Comparison of ENCODE assay signal across 26 mouse cellular contexts in the genomic region with DNA sequence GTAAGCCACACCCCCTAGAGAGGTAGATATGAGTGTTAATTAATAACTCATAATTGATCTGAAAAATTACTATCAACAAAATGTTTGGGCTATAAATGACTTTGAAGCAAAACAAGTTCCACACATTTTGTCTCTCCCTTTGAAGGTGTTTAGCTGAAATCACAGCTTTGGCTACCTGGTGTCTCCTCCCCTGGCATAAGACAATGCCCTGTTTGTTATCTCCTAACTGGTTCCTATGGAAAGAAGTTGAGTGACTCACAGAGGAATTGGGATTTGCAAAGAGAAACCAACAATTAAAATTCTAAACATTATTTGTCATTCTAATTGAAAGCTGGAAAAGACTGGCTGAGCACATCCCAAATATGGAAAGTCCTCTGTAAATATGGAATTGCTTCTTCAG. TPM values are rescaled to one million over a fixed set of nuclear protein-coding genes. Genes with fewer than 3 reads are reported as not detected.
DNase-seq lines count a peak whose midpoint lies in the region; ATAC-seq and TF ChIP-seq lines count a peak whose summit lies in the region.
"Had no signal": no experiment of that assay in that cellular context is flagged by ENCODE, and none has a peak within 500 bp of the region (broad histone marks: within the 10 kb centered on the region; RNA-seq: fewer than 3 reads in every experiment).

No protein-coding gene starts in this region.

- H3K27me3 ChIP-seq in intestine, embryonic 16.5 days (replicated peaks; ENCODE audit: control insufficient read depth, insufficient read depth, low read length): no peaks in the 10 kb centered on the region
- H3K27me3 ChIP-seq in small intestine, adult 2 months (ENCODE audit: control insufficient read depth, insufficient read depth, low read length): no peaks in the 10 kb centered on the region
- H3K27me3 ChIP-seq in stomach, postnatal 0 days (ENCODE audit: control insufficient read depth, insufficient read depth, low read length): no peaks in the 10 kb centered on the region
- H3K27me3 ChIP-seq: CH12.LX; embryonic facial prominence, embryonic 15.5 days; forebrain, embryonic 12.5 days; forebrain, embryonic 15.5 days had no signal

- no peak for TF ChIP-seq POLR2A in small intestine, adult 2 months (IDR thresholded peaks at IDR 0.05; ENCODE audit: low read depth, low read length)

- H3K36me3 ChIP-seq in intestine, embryonic 16.5 days (ENCODE audit: control insufficient read depth, insufficient read depth, low read length): no peaks in the 10 kb centered on the region
- H3K36me3 ChIP-seq in small intestine, adult 2 months (ENCODE audit: control insufficient read depth, insufficient read depth, low read length): no peaks in the 10 kb centered on the region
- no peaks in the 10 kb centered on the region for H3K36me3 ChIP-seq in stomach, postnatal 0 days (ENCODE audit: control insufficient read depth, insufficient read depth, low read length)
- H3K36me3 ChIP-seq: embryonic facial prominence, embryonic 13.5 days; embryonic facial prominence, embryonic 15.5 days; forebrain, embryonic 10.5 days; forebrain, embryonic 12.5 days; forebrain, embryonic 15.5 days; G1E had no signal

- DNase-seq in Muller cell, postnatal 12 days (ENCODE audit: inconsistent ontology term): peak; percentile 46
- DNase-seq in layer of hippocampus, adult 9-10 months (ENCODE audit: low spot score): no peak
- DNase-seq in stomach, postnatal 0 days (ENCODE audit: low spot score): no peak
- DNase-seq: adrenal gland, adult 2 months; adrenal gland, postnatal 10 days; adrenal gland, postnatal 25 days; B cell, adult 2 months; cerebellum, adult 11 months; cerebellum, adult 18-20 months; cerebellum, adult 8-10 months; cerebellum, adult 9-11 months; cerebellum, postnatal 14 days; cerebellum, postnatal 36 days; embryo, embryonic 11 days; forebrain, postnatal 0 days had no signal

- H3K4me2 ChIP-seq in intestine, embryonic 16.5 days (ENCODE audit: low read depth, low read length): no peak overlapping the region
- no peak overlapping the region for H3K4me2 ChIP-seq in stomach, postnatal 0 days (replicated peaks; ENCODE audit: low read depth)
- H3K4me2 ChIP-seq: embryonic facial prominence, embryonic 13.5 days; embryonic facial prominence, embryonic 15.5 days; forebrain, embryonic 12.5 days; forebrain, embryonic 15.5 days had no signal

- no peak overlapping the region for H3K27ac ChIP-seq in intestine, embryonic 16.5 days (ENCODE audit: low read length)
- 0 out of 2 replicates have a peak overlapping the region, but pooled peaks have one; percentile 19 for H3K27ac ChIP-seq in small intestine, adult 2 months (ENCODE audit: insufficient read depth, low read depth, low read length)
- no peak overlapping the region for H3K27ac ChIP-seq in stomach, postnatal 0 days (replicated peaks)
- H3K27ac ChIP-seq: embryonic facial prominence, embryonic 13.5 days; embryonic facial prominence, embryonic 15.5 days; forebrain, embryonic 10.5 days; forebrain, embryonic 12.5 days; forebrain, embryonic 15.5 days had no signal

- no peak overlapping the region for H3K4me3 ChIP-seq in intestine, embryonic 16.5 days (ENCODE audit: low read length)
- H3K4me3 ChIP-seq in small intestine, adult 2 months (ENCODE audit: low read depth, low read length): no peak overlapping the region
- no peak overlapping the region for H3K4me3 ChIP-seq in stomach, postnatal 0 days (ENCODE audit: low read depth, low read length)
- H3K4me3 ChIP-seq: embryonic facial prominence, embryonic 13.5 days; embryonic facial prominence, embryonic 15.5 days; erythroblast, embryonic 14.5 days; forebrain, embryonic 10.5 days; forebrain, embryonic 12.5 days; forebrain, embryonic 15.5 days had no signal

- TF ChIP-seq EP300 in stomach, postnatal 0 days (optimal IDR thresholded peaks at IDR 0.05): no peak

- 0 out of 2 replicates have a peak, but pooled peaks cover 6% of the 10 kb centered on the region for H3K4me1 ChIP-seq in intestine, embryonic 16.5 days (ENCODE audit: control insufficient read depth, insufficient read depth, low read length)
- H3K4me1 ChIP-seq in small intestine, adult 2 months (ENCODE audit: control insufficient read depth, insufficient read depth, insufficient read length, low read length): no peaks in the 10 kb centered on the region
- H3K4me1 ChIP-seq in stomach, postnatal 0 days (replicated peaks; ENCODE audit: control insufficient read depth, insufficient read depth): no peaks in the 10 kb centered on the region
- H3K4me1 ChIP-seq: embryonic facial prominence, embryonic 15.5 days; forebrain, embryonic 12.5 days had no signal

- H3K9me3 ChIP-seq in intestine, embryonic 16.5 days (ENCODE audit: control insufficient read depth, low read length): no peaks in the 10 kb centered on the region
- no peaks in the 10 kb centered on the region for H3K9me3 ChIP-seq in stomach, postnatal 0 days (ENCODE audit: control insufficient read depth, low read length)
- H3K9me3 ChIP-seq: embryonic facial prominence, embryonic 13.5 days; embryonic facial prominence, embryonic 15.5 days; forebrain, embryonic 10.5 days; forebrain, embryonic 12.5 days; forebrain, embryonic 15.5 days; G1E had no signal

- TF ChIP-seq CTCF in small intestine, adult 2 months (IDR thresholded peaks at IDR 0.05; ENCODE audit: extremely low read depth, insufficient read length, insufficient replicate concordance, low read depth, low read length): no peak
- no peak for TF ChIP-seq CTCF in stomach, postnatal 0 days (IDR thresholded peaks at IDR 0.05; ENCODE audit: low read depth)

- peak; percentile 59; the same call in 1 of the 2 replicates for ATAC-seq in intestine, embryonic 16.5 days
- no peak for ATAC-seq in stomach, postnatal 0 days (ENCODE audit: low FRiP score, low TSS enrichment)
- ATAC-seq: CD4-positive, CD25-positive, alpha-beta regulatory T cell, adult 4 months; forebrain, embryonic 15.5 days; forebrain, postnatal 0 days had no signal

- H3K9ac ChIP-seq in intestine, embryonic 16.5 days (ENCODE audit: low read depth, low read length): no peak overlapping the region
- H3K9ac ChIP-seq in stomach, postnatal 0 days (ENCODE audit: low read length): no peak overlapping the region
- H3K9ac ChIP-seq: embryonic facial prominence, embryonic 13.5 days; embryonic facial prominence, embryonic 15.5 days; forebrain, embryonic 12.5 days; forebrain, embryonic 15.5 days; forebrain, postnatal 0 days had no signal

RNA-seq across cellular contexts. Expression of gene Slc19a2, which starts 25.8 kb away (rescaled TPM):
- 10.9 and 11.3 TPM in 2 replicates for polyA plus RNA-seq in intestine, embryonic 16.5 days (2015; fragmentation: Nextera tagmentation; extraction: Ambion mirVana)
- 7.2 and 7.4 TPM in 2 replicates for polyA plus RNA-seq in small intestine, adult 2 months (2012; rRNA removed)
- 14.8 and 15.3 TPM in 2 replicates for polyA plus RNA-seq in stomach, postnatal 0 days (2015; fragmentation: Nextera tagmentation; extraction: Ambion mirVana)

RNA-seq across cellular contexts. Expression of gene Ccdc181, which starts 52.3 kb away (rescaled TPM):
- 8.1 and 8.6 TPM in 2 replicates for polyA plus RNA-seq in intestine, embryonic 16.5 days (2015; fragmentation: Nextera tagmentation; extraction: Ambion mirVana)
- polyA plus RNA-seq in small intestine, adult 2 months (2012; rRNA removed): 0.51 and 1.4 TPM in 2 replicates
- 7.5 and 8.6 TPM in 2 replicates for polyA plus RNA-seq in stomach, postnatal 0 days (2015; fragmentation: Nextera tagmentation; extraction: Ambion mirVana)
